8 mouse cellular contexts compared by ENCODE assay signal in the genomic region with DNA sequence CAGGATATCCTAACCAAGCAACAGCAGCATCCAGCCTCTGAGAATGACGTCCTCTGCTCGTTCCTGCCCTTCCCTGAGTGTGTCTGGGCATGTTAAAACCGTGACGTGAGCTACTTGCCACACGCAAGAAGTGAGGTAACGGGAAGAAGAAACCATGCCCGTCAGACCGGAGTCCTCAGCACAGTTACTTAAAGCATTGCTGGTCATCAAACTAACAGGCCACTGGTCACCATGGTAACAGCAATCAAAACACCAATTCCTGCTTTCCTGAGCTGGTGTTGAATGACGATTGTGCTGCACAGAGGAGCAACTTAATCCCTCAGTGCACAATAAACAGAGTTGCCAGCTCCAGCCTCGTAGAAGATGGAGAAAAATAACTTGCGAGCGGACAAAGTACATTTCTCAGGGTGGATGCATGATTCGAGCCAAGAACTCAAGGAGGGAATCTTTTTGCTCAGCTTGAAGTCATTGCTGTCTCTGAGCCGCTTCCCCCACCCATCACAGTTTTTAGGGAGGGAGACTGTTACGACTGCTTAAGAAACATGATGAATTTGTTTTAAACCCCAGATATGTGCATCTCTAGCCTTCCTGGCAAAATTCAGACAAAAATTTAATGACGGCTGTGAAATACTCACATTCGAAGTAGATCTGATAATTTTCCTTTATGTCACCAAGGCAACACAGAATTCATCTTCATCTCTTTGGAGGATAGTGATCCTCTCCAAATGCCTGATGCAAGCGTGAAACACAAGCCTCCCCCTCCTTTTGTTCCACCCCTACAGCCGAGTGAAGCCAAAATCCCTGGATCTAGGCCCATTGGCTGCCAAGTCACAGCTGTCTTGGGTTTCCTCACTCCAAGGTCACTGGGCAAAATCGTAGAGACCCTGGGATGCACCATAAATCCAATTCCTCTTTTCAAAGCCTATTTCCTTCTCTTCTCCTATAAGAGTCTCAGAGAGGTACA.
DNase-seq lines count a peak whose midpoint lies in the region; ATAC-seq and TF ChIP-seq lines count a peak whose summit lies in the region.

No protein-coding gene starts in this region.

- H3K27ac ChIP-seq in forebrain, embryonic 12.5 days = no peak overlapping the region
- peak overlapping the region; percentile 39 for H3K27ac ChIP-seq in midbrain, postnatal 0 days (ENCODE audit: low read depth, low read length)

- no peaks in the 10 kb centered on the region for H3K36me3 ChIP-seq in forebrain, embryonic 12.5 days (replicated peaks)
- no peaks in the 10 kb centered on the region for H3K36me3 ChIP-seq in midbrain, postnatal 0 days (ENCODE audit: insufficient read depth, low read length)

- peaks cover 28% of the 10 kb centered on the region for H3K4me1 ChIP-seq in forebrain, embryonic 12.5 days
- H3K4me1 ChIP-seq in midbrain, postnatal 0 days (ENCODE audit: insufficient read depth, low read length) = peaks cover 4% of the 10 kb centered on the region

- no peaks in the 10 kb centered on the region for H3K27me3 ChIP-seq in forebrain, embryonic 12.5 days
- H3K27me3 ChIP-seq in midbrain, postnatal 0 days (ENCODE audit: insufficient read depth, low read length) = no peaks in the 10 kb centered on the region

- TF ChIP-seq CTCF in midbrain, postnatal 0 days (IDR thresholded peaks at IDR 0.05) = no peak

- WGBS in forebrain, embryonic 12.5 days = 17% methylated on average over 20 of the region's 20 CpGs
- WGBS in midbrain, postnatal 0 days = 5% methylated on average over 20 of the region's 20 CpGs

- ATAC-seq in forebrain, embryonic 12.5 days (ENCODE audit: low FRiP score) = peak; percentile 82
- ATAC-seq in midbrain, postnatal 0 days (ENCODE audit: low FRiP score) = peak; percentile 80
- no peak; the same call in 1 of the 2 replicates for ATAC-seq in cerebellum, adult (ENCODE audit: insufficient number of reproducible peaks, low FRiP score, low TSS enrichment)

- peak; percentile 4 for DNase-seq in kidney, adult 18-20 months
- DNase-seq in kidney, adult 8-10 months = no peak
- DNase-seq in heart, postnatal 4 days = peak; percentile 24
- DNase-seq in left cerebral cortex, adult 8-10 months (ENCODE audit: low spot score in 2 of 2) = peak; percentile 24 to 38
- DNase-seq in midbrain, postnatal 0 days (ENCODE audit: low spot score) = peak; percentile 84
- DNase-seq in spleen, adult 12 weeks (ENCODE audit: low spot score) = no peak

- H3K9me3 ChIP-seq in forebrain, embryonic 12.5 days = no peaks in the 10 kb centered on the region
- no peaks in the 10 kb centered on the region for H3K9me3 ChIP-seq in midbrain, postnatal 0 days (ENCODE audit: low read length)

- H3K9ac ChIP-seq in forebrain, embryonic 12.5 days = no peak overlapping the region
- H3K9ac ChIP-seq in midbrain, postnatal 0 days (replicated peaks; ENCODE audit: low read length, poor library complexity, severe bottlenecking) = no peak overlapping the region

- H3K4me3 ChIP-seq in forebrain, embryonic 12.5 days (replicated peaks) = no peak overlapping the region; the same call in 1 of the 2 replicates
- H3K4me3 ChIP-seq in midbrain, postnatal 0 days (ENCODE audit: low read depth, low read length) = no peak overlapping the region

- H3K4me2 ChIP-seq in forebrain, embryonic 12.5 days = peak overlapping the region; percentile 46
- H3K4me2 ChIP-seq in midbrain, postnatal 0 days (ENCODE audit: low read depth, low read length, poor library complexity, severe bottlenecking) = peak overlapping the region; percentile 32; the same call in 1 of the 2 replicates

Comparison
In these comparisons a context has a peak if more than half of its experiments do, and no peak if none do; other contexts are left out.
1. DNase-seq: peak in kidney, adult 18-20 months (single experiment), heart, postnatal 4 days (single experiment), left cerebral cortex, adult 8-10 months (2 of 2) and midbrain, postnatal 0 days (single experiment); none in kidney, adult 8-10 months (0 of 2) and spleen, adult 12 weeks (single experiment).